Mouse (Mus musculus) neural tube, embryonic 11.5 days (tissue): Measurements from ENCODE around the gene Tnfrsf25. TPM values are rescaled to one million over a fixed set of nuclear protein-coding genes. Genes with fewer than 3 reads are reported as not detected.
A peak's percentile ranks its signal among the peaks of the same experiment; 100 is the strongest.

Source experiments
- ATAC-seq: fragments of 200-750 bp; cut with Nextera tagmentation; 2 replicates; pipeline ENCODE4 v1.8.0; 2017; ENCODE audit warnings: moderate number of reproducible peaks, mild to moderate bottlenecking, moderate TSS enrichment, moderate library complexity; ENCODE audit not compliant: insufficient read depth, low FRiP score, low TSS enrichment
- DNase-seq: peaks from one replicate; pipeline ENCODE4 v3.0.0-alpha.2; 2015; ENCODE audit warnings: low spot score
- H3K27ac ChIP-seq: fragments of 300-500 bp; sonication (generic); 2 replicates; pipeline ENCODE4 v1.5.1; 2014; ENCODE audit warnings: low read depth, mild to moderate bottlenecking, low read length
- H3K27me3 ChIP-seq: fragments of 300-500 bp; sonication (generic); 2 replicates; pipeline ENCODE4 v1.6.1; 2014; ENCODE audit warnings: mild to moderate bottlenecking, low read length, mixed read lengths; ENCODE audit not compliant: control insufficient read depth, insufficient read depth
- H3K36me3 ChIP-seq: fragments of 300-500 bp; sonication (generic); 2 replicates; pipeline ENCODE4 v1.6.1; 2014; ENCODE audit warnings: mild to moderate bottlenecking, low read length, moderate library complexity, mixed read lengths; ENCODE audit not compliant: control insufficient read depth, insufficient read depth
- H3K4me1 ChIP-seq: fragments of 300-500 bp; sonication (generic); 2 replicates; pipeline ENCODE4 v1.6.1; 2014; ENCODE audit warnings: low read length, mixed read lengths; ENCODE audit not compliant: control insufficient read depth, insufficient read depth
- H3K4me2 ChIP-seq: fragments of 300-500 bp; sonication (generic); 2 replicates; pipeline ENCODE4 v1.6.1; 2014; ENCODE audit warnings: low read depth, mild to moderate bottlenecking, moderate library complexity
- H3K4me3 ChIP-seq: fragments of 300-500 bp; sonication (generic); 2 replicates; pipeline ENCODE4 v1.5.1; 2014; ENCODE audit warnings: low read depth, low read length
- H3K9ac ChIP-seq: fragments of 300-500 bp; sonication (generic); 2 replicates; pipeline ENCODE4 v1.6.1; 2014; ENCODE audit warnings: mild to moderate bottlenecking, low read length
- H3K9me3 ChIP-seq: fragments of 300-500 bp; sonication (generic); 2 replicates; pipeline ENCODE4 v1.6.1; 2016; ENCODE audit warnings: low read length; ENCODE audit not compliant: control insufficient read depth
- WGBS: fragments of 180-500 bp; shearing (Covaris S2); extraction: QIAGEN DNeasy Blood & Tissue Kit; methylation state at CpG from one replicate; pipeline ENCODE4 v1.1.7; 2014; 5-methylcytosine and 5-hydroxymethylcytosine counted together
- polyA plus RNA-seq: library from polyadenylated mRNA; unstranded; fragments of >200 nt; fragmentation: Nextera tagmentation; extraction: Ambion mirVana; gene quantifications from 2 replicates; pipeline ENCODE4 v1.2.1, GENCODE M21; 2014

The Tnfrsf25 gene
- polyA plus RNA-seq, 1 experiment from 2014 or later, result 0.42 TPM

DNA sequence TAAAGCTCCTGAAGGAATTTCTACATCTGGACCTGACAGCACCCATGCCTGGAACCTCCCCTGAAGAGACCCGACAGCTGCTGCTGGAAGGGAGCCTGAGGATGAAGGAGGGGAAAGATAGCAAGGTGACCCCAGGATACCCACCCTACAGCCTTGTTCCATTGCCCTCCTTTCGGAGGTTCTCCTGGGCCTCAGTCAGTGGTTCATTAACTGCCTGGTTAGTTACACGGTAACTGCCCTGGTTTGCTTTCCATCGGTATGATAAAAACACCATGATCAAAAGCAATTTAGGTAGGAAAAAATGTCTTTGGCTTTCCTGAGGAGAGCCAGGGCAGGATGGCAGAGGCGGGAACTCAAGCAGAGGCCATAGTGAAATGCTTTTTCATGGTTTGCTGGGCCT is 7.1 kb upstream of the Tnfrsf25 start:
- Histone ChIP-seq H3K9me3 (no peaks in the 10 kb centered on the region), H3K4me3 (no peak overlapping the region), H3K27me3 (no peaks in the 10 kb centered on the region; the same call in 1 of the 2 replicates), H3K27ac (no peak overlapping the region), H3K36me3 (peaks cover 5% of the 10 kb centered on the region), H3K4me1 (peaks cover 15% of the 10 kb centered on the region), H3K9ac (no peak overlapping the region), H3K4me2 (peak overlapping the region; percentile 64; the same call in 1 of the 2 replicates)
- WGBS, result 91% methylated on average over 5 of the region's 5 CpGs
- no peak for ATAC-seq
- DNase-seq, result no peak

GRCm38 (mm10) chr4:152109509-152109908 is 6.2 kb upstream of the Tnfrsf25 start:
- Histone ChIP-seq H3K9me3 (no peaks in the 10 kb centered on the region), H3K36me3 (peaks cover 5% of the 10 kb centered on the region), H3K27me3 (peaks cover 7% of the 10 kb centered on the region), H3K4me1 (peaks cover 15% of the 10 kb centered on the region), H3K4me3 (no peak overlapping the region), H3K4me2 (no peak overlapping the region), H3K9ac (no peak overlapping the region), H3K27ac (no peak overlapping the region)
- 92% methylated on average over 3 of the region's 3 CpGs for WGBS
- ATAC-seq (no peak), DNase-seq (no peak)

- Histone ChIP-seq H3K9ac (no peak overlapping the region), H3K27me3 (peaks cover 19% of the 10 kb centered on the region), H3K4me3 (no peak overlapping the region), H3K9me3 (no peaks in the 10 kb centered on the region), H3K4me1 (peaks cover 18% of the 10 kb centered on the region), H3K4me2 (no peak overlapping the region), H3K27ac (no peak overlapping the region), H3K36me3 (peaks cover 5% of the 10 kb centered on the region)
- DNase-seq, result no peak
- no peak for ATAC-seq
- WGBS, result 86% methylated on average over 4 of the region's 4 CpGs
These were observed 5.0 kb upstream of the Tnfrsf25 start for GRCm38 (mm10) chr4:152110689-152111088.

GRCm38 (mm10) chr4:152112329-152112728 is 3.4 kb upstream of the Tnfrsf25 start:
- Histone ChIP-seq H3K9me3 (no peaks in the 10 kb centered on the region), H3K27me3 (peaks cover 33% of the 10 kb centered on the region), H3K36me3 (no peaks in the 10 kb centered on the region; the same call in 1 of the 2 replicates), H3K4me3 (no peak overlapping the region), H3K4me1 (peaks cover 22% of the 10 kb centered on the region), H3K9ac (0 out of 2 replicates have a peak overlapping the region, but pooled peaks have one; percentile 4), H3K27ac (no peak overlapping the region), H3K4me2 (no peak overlapping the region)
- WGBS, result 84% methylated on average over 9 of the region's 9 CpGs
- ATAC-seq (no peak), DNase-seq (no peak)

- peaks cover 51% of the 10 kb centered on the region for H3K27me3 ChIP-seq
- no peak overlapping the region for H3K4me3 ChIP-seq
- 57% methylated on average over 14 of the region's 16 CpGs for WGBS
- no peak overlapping the region for H3K27ac ChIP-seq
- H3K4me2 ChIP-seq, result no peak overlapping the region
- H3K9ac ChIP-seq, result no peak overlapping the region
- no peaks in the 10 kb centered on the region for H3K9me3 ChIP-seq
- DNase-seq (no peak), ATAC-seq (no peak)
- H3K4me1 ChIP-seq, result peaks cover 10% of the 10 kb centered on the region
- H3K36me3 ChIP-seq, result no peaks in the 10 kb centered on the region; the same call in 1 of the 2 replicates
These were observed 1.7 kb upstream of the Tnfrsf25 start for GRCm38 (mm10) chr4:152114080-152114479.

GRCm38 (mm10) chr4:152117538-152117937 is 1.8 kb downstream of the Tnfrsf25 start:
- Histone ChIP-seq H3K9me3 (no peaks in the 10 kb centered on the region), H3K4me3 (no peak overlapping the region), H3K4me1 (peaks cover 18% of the 10 kb centered on the region), H3K27ac (no peak overlapping the region), H3K4me2 (no peak overlapping the region), H3K36me3 (no peaks in the 10 kb centered on the region), H3K27me3 (peaks cover 84% of the 10 kb centered on the region), H3K9ac (no peak overlapping the region)
- ATAC-seq, result no peak
- no peak for DNase-seq
- WGBS, result 76% methylated on average over 9 of the region's 9 CpGs

- Histone ChIP-seq H3K36me3 (no peaks in the 10 kb centered on the region), H3K27me3 (peaks cover 95% of the 10 kb centered on the region), H3K27ac (no peak overlapping the region), H3K9me3 (no peaks in the 10 kb centered on the region), H3K4me2 (peak overlapping the region; percentile 15; the same call in 1 of the 2 replicates), H3K4me3 (no peak overlapping the region), H3K9ac (no peak overlapping the region), H3K4me1 (peaks cover 18% of the 10 kb centered on the region)
- WGBS, result 2% methylated on average over 39 of the region's 39 CpGs
- DNase-seq (peak; percentile 77), ATAC-seq (no peak)
These were observed 3.9 kb downstream of the Tnfrsf25 start for GRCm38 (mm10) chr4:152119396-152120292.

DNA sequence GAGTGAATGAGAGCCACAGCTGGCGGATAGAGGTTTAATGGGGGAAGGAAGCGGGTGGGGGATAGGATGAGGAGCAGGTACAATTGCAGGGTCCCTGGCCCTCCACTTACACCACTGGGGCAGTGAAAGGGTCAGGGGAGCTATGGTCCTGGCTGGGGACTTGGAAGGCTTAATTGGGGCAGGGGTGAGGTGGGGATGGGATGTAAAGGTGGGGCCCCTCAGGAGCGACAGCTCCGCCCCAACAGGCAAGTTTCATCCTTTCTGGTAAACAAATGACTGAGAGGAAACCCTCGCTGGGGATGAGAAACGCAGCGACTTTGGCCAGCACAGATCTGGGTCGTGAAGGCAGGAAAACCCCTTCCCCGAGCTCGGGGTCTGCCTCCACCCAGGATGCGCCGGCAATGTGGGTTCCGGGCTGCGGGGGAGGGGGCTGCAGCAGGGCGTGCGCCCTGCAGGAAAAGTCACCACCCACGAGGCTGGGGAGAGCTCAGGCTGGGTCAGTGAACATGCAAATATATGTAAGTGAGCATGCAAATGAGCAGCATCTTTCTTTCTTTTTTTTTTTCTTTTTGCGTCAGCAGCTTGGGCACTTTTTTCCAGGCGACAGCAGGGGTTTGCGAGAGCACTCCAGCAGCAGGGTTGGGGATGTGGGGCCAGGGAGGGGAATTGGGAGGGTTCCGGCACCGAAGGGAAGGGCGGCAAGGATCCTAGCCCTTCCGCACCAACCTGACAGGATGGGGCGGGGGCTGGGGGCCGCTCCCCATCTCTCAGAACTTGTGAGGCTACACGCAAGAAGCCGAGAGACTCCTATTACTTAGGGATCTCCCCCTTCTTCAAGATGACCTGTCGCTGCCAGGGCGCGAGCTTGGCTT is 4.8 kb downstream of the Tnfrsf25 start:
- Histone ChIP-seq H3K36me3 (no peaks in the 10 kb centered on the region), H3K9me3 (no peaks in the 10 kb centered on the region), H3K27ac (no peak overlapping the region), H3K4me3 (no peak overlapping the region), H3K4me1 (peaks cover 16% of the 10 kb centered on the region), H3K27me3 (peaks cover 95% of the 10 kb centered on the region), H3K9ac (no peak overlapping the region), H3K4me2 (0 out of 2 replicates have a peak overlapping the region, but pooled peaks have one; percentile 0)
- under 1% methylated on average over 31 of the region's 31 CpGs for WGBS
- ATAC-seq (no peak), DNase-seq (no peak)
